Mouse (Mus musculus) CH12.LX (cell line): ENCODE results near the gene Sertad3.

ENCODE experiments used
- CTCF ChIP-seq, 2 experiments: IDR thresholded peaks in 1 of 2; conservative IDR thresholded peaks in 1 of 2; 2 replicates each; pipeline ENCODE4 v1.5.1; 2011 to 2012; ENCODE audit warnings: low read depth in 2 of 2, low read length in 2 of 2, improper control_type of control experiment in 1 of 2, inconsistent platforms in 1 of 2, mild to moderate bottlenecking in 1 of 2, moderate library complexity in 1 of 2
- E2F4 ChIP-seq: IDR thresholded peaks from 2 replicates; pipeline ENCODE4 v1.6.1; 2011; ENCODE audit warnings: low read depth, low read length, improper control_type of control experiment; ENCODE audit not compliant: insufficient replicate concordance
- EP300 ChIP-seq: IDR thresholded peaks from 2 replicates; pipeline ENCODE4 v1.6.1; 2011; ENCODE audit warnings: low read length, improper control_type of control experiment
- MAZ ChIP-seq: IDR thresholded peaks from 2 replicates; pipeline ENCODE4 v1.6.1; 2012; ENCODE audit warnings: low read depth, mild to moderate bottlenecking, inconsistent platforms, low read length, improper control_type of control experiment, moderate library complexity
- POLR2A ChIP-seq: IDR thresholded peaks from 2 replicates; pipeline ENCODE4 v1.6.1; 2011; ENCODE audit warnings: low read depth, mild to moderate bottlenecking, improper control_type of control experiment, low read length

DNA sequence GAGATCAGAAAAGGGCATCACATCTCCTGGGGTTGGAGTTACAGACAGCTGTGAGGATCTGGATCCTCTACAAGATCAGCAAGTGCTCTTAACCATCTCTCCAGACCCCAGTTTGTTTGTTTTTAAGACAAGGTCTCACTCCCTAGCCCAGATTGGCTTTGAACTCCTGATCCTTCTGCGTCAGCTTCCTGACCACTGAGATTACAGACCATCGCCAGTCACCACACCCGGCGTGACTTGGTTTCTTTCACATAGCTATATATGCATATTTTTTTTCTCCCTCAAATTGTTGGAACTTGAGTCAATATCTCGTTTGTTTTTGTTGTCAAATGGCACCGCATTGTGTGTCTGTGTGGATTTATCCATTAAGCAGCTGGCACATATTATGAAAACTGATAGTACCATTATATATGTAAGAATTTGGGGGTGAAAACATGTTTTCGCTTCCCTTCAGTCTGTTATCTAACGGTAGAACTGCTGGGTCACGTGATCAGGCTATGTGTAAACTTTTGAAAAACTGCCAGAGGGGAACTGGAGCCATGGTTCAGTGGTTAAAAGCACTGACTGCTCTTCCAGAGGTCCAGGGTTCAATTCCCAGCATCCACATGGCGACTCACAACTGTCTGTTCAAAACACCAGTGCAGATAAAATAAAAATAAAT, 19.0 kb upstream of the Sertad3 start:
- TF ChIP-seq EP300 (no peak), POLR2A (no peak), E2F4 (no peak), MAZ (no peak), CTCF (conservative IDR thresholded peaks at IDR 0.05 in 1 of 2, IDR thresholded peaks at IDR 0.05 in 1 of 2; ENCODE audit: low read depth in 2 of 2, low read length in 2 of 2) (no peak)
